Mouse (Mus musculus) frontal cortex, postnatal 36 days (tissue): ENCODE measurements around the gene Fli1.

Source experiments
- DNase-seq, 2 experiments: peaks; one replicate each; pipeline ENCODE4 v3.0.0; 2022; ENCODE audit warnings: low spot score in 2 of 2

The Fli1 gene

DNA sequence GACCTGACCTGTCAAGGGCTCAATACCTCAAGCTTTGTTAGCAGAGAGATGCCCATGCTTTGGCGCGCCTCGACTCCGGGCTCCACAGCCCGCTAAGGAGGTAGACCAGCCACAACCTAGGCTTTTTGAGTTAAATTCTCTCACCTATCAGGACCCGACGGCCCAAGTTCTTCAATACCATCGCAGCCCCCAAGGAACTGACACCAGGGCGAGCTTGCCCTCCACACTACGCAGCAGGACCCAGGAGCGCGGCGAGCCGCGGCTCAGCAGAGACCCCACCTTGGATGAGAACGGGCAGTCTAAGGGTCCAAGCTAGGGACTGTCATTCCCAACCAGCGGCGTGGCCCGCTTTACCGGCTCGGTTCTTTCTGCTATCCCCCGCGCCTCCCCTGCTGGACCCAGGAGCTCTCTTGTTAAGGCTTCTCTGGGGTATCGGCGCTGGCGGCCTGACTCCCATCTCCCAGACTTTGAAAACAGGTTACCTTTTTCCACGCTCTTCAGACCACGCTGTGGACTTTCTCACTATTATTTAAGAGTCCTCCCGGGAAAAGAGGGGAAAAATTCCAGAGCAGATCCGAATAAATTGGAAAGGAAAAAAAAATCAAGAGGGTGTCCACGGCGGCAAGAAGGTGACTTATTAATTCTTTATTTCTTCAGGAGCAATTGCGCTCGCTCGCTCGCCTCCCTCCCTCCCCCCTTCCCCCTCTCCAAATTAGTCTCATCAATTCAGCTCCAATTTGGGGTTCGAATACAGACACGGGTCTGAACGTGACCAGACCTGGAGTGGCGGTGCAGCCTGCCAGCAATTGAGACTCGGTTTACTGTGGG is at the start of gene Fli1:
TSS of gene Fli1 (minus strand) at position 650 of the 828 bp plus-strand sequence.
- no peak for DNase-seq

DNA sequence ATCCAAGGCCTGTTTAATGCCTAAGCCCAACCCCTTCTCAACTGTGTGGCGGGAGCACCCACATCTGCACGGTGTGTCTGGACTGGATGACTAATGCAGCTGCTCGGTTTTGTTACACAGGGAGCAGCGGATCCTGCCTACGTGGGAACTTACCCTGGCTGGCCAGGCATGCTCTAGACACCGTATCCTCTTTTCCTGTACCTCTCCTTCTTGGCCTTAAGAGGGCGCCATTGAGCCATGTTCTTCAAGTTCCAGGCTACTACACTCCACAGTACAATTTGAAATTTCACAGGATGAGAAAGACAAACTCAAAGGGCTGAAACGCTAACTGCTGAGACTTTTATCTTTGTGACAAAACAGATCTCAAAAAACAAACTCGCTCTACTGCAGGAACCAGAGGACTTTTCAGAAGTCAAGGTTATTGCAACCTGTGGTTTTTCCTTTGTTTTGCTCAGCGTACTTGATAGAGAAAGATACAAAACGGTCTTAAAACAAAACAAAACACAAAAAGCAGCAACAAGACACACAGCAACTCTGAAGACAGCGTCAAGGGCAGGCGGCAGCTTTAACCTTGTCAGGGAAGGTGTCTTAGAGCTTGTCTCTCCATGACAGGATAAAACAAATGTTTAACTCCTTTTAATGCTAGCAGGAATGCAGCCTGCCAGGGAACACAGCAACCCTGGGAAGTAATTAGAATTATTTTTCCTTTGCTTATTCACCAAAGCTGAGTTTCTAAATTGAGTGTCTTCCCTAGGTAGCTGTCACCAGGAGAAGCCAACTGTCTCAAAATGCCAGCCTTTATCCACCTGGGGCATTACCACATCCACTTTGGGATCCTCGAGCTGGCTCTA is 49.3 kb upstream of the Fli1 start:
- peak; percentile 48 to 82 for DNase-seq

DNA sequence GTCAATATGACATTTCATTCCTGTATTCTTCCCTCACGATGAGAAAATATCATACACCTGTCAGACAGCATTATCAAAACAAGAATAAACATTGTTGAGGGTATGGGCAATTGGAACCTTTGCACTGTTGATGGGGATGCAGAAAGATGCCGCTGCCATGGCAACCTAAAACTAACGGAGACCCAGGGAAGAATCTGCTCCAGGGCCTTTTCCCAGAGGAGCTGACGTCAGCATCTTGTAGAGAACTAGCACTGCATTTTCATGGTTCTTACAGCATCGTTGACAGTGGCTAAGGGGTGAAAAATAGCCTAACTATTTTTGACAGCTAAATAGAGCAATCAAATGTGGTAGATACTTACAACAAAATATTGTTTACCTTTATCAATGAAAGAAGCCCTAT is 47.9 kb upstream of the Fli1 start:
- no peak for DNase-seq

DNA sequence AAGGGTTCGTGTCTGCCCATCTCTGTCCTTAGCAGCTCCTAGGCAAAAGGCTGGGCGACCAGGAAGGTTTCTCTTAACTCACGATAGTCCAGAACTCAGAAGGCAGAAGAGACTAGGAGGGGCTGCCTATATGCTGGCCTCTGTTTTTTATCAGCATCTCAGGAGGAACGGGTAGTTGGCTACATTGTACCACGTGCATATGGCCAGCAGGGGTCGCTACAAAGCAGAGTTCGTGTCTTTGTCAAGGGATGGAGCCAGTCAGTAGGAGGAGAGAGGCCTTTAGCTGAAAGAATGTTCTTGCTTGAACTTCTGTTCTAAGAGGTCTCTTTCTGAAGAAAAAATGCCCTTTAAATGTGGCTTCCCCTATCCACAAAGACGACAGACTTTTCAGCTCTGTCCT is 47.2 kb upstream of the Fli1 start:
- DNase-seq: peak; percentile 75 to 82

DNA sequence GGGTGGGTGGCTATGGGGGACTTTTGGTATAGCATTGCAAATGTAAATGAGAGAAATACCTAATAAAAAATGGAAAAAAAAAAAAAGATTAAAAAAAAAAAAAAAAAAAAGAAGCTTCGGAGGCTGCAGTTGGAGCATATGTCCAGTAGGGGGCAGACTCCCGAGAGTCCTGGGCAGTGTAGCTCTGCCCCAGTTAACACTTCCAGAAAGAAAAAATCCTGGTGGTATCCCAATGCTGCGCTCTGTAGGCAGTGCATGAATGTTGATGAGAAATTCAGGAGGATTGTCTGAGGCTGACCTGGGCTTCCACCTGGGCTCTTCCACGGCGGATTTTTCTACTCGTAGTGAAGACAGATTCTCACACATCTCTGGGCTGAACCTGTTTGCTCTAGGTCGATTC is 42.7 kb upstream of the Fli1 start:
- DNase-seq: no peak

DNA sequence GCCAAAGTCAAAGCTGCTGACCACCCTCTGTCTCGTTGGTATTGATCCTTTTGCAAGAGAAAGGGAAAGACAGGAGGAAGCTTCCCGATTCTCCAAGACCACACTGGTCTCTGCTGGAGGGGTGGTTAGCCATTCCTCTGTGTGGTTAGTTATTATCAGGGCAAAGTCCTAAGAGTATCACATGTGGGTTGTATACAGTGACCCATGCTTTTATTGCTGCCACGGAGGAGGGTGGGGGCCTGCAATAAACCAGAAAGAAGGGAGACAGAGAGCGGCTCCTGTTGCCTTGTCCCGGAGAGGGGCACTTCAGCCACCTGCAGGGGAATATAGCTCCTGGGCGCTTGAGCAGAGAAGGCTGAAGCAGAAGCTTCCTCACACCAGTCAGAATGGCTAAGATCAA is 41.2 kb upstream of the Fli1 start:
- DNase-seq: no peak

DNA sequence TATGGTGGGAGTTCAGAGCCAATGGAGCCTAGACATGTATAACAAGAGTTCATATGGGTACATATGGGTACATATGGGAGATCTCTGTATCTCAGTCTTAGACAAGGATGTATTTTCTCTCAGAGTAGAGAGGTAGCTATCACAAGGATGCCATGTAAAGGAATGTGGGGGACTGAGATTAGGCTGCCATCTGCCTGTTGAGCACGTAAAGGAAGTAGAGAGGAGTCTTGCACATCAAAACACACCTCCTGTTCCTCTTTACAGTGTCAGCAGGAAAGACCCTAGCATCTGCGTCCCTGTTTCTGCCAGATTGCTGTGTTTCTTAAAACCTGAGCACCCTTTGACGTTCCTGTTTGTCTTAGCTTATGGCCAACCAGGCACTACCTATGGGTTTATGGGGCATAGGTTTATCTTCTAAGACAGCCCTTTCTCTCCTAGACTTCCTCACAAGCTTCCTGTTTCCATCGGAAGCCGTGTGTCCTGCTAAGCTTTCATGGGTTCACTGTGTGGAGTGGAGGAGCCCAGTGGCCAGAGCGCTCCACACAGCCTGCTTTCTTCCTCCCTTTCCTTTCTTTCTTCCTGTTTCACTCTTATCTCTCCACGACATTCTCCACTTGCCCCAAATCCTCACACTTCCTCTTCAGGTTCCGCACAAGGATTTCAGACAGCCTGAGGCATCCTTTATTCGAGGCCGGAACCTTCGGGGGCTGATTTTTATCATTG is 39.4 kb upstream of the Fli1 start:
- no peak for DNase-seq

DNA sequence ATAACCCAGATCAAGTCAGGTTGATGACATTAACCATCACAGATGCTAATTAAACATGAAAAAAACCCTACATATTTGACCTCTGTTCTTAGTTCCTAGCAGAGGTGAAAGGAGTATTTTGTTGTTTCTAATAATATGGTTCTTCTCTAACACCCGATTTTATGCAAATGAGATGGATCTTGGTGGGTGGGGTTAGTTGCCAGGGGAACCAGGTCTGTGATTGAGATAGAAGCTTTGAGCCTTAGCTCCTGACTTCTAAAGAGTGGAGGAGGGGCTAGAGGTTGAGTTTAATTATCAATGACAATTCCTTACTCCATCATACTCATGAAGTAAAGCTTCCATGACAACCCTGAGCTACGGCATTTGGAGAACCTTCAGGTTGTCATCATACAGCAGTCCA is 35.8 kb upstream of the Fli1 start:
- DNase-seq: no peak

DNA sequence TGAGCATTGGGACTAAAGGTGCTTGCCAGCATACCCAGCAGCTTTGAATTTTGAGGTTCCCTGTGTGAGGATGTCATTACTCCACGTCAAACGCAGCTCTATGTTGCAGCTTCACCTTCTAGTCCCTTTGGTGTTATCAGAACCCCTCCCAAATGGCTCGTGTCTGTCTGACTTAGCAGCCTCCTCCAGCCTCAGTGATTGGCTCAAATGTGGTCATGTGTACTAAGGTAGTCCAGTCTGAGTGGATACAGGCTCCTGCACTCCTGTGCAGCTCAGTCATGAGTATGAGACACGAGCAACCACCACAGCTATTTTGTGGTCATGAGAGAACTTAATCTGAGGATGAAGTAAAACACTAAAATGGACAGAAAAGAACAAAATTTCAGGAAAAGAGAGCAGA is 31.0 kb upstream of the Fli1 start:
- DNase-seq: no peak

DNA sequence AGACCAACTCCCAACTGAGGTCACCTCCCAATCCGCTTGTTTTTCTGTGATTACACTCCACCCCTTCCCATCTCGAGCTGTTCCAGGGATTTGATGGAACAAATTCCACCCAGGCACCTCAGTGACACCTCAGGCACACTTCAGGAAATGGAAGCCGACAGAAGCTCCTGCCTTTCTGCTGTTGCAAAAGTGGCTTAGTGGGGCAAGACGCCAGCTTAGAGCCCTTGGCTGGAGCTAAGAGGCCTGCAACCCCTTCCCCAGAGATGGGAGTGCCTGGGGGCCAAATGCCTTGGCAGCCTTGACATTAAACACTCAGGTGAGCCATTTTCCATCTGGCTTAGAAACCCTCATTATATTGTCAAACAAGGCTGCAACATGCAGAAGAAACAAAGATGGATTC is 29.0 kb upstream of the Fli1 start:
- no peak for DNase-seq

DNA sequence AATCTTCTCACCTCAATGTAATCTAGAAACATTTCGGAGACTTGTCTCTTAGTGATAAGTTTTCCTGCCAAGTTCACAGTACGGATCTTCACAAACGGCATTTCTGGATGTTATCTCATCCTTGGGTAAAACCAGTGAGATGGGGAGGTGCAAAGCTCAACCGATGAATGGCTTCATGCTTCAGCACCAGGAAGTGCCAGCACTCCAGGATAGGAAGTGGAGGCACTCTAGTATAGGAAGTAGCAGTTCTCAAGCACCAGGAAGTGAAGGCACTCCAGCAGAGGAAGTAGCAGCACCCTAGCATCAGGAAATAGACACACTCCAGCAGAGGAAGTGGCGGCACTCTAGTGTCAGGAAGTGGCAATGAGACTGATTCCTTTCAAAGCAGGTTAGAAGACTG is 27.9 kb upstream of the Fli1 start:
- DNase-seq: no peak

DNA sequence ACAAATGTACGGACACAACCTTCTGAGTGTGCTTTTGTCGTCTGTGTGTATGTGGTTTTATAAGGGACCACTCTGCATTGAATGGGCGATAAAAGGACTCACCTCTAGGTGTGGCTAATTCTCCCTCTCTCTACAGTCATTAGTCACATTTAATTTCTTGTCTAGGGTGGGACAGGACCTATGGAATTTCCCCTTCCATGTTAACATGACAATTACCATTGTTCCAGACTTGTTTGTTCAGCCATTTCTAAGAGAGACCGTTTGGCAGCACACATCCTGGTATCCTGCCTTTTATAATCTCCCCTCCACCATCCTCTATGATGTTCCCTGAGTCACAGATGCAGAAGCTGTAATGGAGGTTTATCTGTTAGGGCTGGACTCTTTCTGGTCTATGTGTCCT is 26.6 kb upstream of the Fli1 start:
- DNase-seq: no peak

DNA sequence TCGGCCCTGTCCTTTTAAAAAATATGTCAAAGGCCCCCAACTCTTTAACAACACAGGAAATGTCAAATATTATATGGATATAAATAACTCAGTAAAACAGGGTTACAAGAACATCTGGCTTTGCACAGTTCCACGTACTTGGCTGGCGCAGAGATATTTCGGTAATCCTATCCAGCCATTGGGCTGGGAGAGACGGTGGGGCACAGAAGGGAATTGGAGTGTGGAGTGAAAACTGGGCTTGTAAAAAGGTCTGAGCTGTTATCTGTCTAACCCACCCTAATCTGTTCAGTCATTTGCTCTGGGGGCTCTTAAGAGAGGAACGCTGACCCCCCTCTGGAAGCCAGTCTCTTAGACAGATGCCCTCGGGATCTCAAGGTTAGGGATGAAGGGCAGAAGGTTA is 24.9 kb upstream of the Fli1 start:
- no peak for DNase-seq

DNA sequence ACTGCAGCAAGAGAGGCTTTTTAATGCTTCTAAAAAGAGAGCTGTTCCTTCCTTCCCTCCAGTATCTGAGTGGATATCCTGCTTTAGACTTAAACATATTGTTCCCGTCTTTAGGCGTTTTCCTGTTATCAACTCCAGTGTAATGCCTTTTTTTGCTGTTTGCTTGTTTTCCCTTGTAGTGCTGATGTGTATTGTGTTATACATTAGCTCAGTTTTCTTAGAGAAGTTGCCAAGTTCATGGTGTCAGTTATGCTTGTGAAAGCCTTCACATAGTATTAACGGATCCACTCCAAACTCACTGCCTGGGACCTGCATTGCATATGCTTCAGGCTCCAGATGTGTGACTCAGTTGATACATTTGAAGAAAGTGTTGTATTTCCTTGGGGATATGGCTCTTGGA is 22.6 kb upstream of the Fli1 start:
- DNase-seq: no peak

DNA sequence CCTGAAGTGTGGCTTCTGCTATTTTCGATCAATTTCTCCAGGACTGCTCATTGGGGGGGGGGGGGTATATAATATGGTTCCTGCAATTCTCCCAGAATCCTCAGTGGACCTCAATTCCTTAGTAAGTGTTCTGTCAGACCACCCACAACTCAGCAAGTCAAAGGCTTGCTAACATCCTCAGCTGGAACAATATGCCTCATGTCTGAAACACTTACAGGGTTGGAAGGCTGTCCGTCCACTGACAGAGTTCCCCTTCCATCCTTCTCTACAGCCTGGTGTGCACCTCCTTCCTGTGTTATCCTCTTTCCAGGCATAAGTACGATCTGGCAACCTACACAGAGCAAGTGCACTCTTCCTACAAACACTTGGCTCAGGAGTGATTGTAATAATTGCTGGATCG is 20.2 kb upstream of the Fli1 start:
- no peak for DNase-seq

DNA sequence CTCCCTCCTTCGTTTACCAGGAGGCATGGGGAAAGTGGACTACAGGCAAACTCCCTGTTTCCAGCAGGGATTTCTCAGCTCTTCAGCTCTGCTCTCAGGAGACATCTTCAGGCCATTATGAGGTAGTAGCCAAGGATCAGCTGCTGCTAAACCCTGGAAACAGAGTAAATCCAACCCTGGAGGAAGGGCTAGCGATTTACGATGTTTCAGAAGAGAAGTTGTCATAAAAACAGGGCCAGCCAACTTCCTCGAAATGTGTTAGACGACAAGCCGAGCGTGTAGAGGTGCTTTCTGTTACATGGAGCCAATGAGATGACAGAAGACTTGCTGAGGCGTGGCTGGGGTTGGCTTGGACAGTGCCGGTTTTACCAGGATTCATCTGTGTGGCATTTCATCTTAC is 19.7 kb upstream of the Fli1 start:
- DNase-seq: no peak

DNA sequence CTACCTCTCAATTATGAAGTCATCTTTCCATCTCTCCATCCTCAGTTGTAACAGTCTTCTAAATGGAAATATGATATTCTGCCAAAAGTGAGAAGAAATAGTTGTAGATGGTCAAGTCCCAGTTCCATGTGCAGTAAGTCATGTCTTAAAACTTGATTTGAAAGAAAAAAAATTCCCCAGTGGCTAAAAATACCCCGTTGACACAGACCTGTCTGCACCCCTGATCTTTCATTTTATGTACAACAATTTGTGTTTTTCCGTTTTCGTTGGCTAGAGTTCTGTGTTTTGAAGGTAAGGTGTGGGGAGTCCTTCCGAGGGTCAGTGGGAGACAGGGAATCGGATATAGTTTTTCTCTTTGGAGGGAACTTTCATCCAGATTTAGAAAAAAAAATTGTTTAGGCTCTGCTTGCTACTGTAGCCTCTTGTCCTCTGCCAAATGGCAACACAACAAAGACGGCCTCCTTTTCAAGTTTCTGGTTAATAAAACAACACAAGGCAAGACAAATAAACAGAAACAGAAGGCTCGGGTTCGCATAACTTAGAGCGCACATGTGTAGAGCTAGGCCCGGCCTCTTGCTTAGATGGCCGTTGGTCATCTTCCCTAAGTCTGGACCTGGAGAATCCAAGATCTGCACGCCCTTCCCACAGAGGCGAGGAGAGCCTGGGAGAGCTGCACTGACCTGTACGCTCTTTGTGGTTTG is 18.7 kb upstream of the Fli1 start:
- DNase-seq: no peak

DNA sequence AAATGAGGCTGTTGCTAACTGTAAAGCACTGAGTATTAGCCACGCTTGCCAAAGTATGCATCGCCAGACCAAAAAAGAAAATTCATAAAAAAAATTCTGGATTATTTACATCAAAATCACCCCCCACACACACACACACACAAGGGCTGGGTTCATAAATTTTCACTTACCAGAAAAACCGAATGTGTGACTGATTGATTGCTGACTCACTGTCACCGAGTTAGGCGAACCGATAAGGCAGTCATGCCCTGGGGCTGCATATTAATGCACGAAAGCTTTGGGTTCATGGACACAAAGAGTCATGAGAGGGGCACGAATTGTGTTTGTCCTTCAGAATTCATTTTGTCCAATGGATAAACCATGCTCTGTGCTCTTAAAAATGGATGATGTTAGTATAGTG is 17.2 kb upstream of the Fli1 start:
- DNase-seq: no peak

DNA sequence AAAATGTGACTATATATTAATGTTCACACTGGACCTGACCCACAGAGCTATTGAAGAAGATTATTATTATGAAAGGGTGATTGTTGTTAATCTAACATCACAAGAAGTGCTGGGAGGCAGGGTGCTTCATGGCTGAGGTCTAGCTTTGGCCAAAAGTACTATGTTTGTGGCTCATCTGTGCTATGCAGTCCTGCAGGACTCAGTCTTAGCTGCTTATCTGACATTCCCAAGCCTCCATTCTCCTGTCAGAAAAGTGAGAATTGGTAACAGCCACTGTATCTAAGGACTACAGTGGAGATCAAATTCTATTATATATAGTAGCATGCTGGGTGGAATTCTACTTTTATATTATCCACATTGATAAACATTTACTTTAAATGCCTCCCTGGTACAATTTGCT is 16.8 kb upstream of the Fli1 start:
- DNase-seq: no peak

DNA sequence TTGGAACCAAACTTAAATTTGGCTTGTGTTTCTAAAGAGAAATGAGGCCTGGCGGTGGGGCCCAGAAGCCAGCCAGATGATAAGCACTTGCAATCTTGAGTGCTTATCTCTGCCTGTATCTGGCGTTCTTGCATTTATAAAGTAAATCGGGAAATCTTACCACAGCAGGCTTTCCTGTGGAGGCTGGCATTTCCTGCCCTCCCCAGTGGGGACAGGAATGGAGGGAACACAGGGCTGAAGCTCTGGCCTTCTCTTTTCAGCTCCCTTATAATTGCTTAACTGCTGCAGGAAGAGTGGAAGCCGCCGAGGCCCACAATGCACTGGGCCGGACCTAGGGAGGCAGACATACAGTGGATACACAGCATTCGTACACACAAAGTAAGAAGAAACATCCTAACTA is 13.7 kb upstream of the Fli1 start:
- no peak for DNase-seq

DNA sequence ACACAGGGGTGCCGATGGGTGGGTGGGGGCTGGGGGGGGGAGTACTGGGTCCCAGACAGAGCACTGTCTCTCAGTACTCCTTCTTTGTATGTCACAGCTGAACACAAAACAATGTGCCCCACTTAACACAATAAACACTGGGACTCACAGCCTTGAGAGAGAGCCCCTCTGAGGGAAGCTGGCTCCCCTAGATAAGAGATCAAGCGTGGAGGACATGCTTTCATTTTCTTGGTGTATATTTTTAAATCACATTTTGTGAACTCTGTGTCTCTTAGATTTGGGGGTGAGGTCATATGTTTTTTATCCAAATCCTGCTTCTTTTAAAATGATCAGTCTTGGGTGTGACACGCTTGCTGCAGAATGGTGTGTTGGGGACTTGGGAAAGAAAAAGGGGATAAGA is 12.6 kb upstream of the Fli1 start:
- no peak for DNase-seq

DNA sequence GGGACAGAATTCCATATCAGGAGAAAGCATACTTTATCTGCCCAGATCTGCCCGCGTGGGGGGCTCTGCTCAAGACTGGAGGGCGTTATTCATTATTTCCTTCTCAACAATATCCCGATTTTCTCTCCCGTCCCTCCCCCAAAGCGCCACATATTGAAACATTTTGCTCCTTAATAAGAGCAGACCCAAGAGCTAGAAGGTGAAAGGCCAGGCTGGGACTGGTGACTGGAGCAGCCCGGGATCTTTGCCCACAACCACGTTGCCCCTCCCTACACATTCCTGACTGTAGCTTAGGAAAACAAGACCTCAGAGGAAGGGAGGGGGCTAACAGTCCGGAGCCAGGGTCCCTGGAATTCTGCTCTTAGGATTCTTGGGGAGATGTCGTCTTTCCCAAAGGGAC is 7.9 kb upstream of the Fli1 start:
- DNase-seq: no peak
